Mouse (Mus musculus): ENCODE measurements around the gene Olfr639.

DNA sequence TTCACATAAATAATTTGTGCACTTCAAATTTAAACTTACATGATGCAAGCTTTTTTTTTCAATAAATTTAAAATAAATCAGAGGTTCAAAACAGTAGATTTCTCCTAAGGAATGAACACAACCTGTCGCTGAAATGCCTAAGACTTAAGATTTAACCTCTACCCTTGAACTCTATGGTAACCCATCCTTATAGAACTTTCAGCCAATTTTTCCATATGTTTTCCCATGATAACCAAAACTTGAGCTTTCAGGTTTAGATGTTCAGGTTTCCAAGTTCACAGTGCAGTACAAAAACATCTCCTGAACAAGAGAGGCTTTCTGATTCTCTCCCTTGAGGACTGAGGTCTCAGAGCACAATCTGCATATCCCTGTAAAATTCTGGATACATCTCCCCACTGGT lies 46.3 kb downstream of the Olfr639 start, which contains the start of gene Olfr635:
- no peak for TF ChIP-seq POLR2A (IDR thresholded peaks at IDR 0.05; ENCODE audit: extremely low read depth, insufficient read depth, low read length)
- no peak for TF ChIP-seq CTCF (IDR thresholded peaks at IDR 0.05; ENCODE audit: extremely low read depth, insufficient read depth, low read length)
